Mouse (Mus musculus): ENCODE results near the gene Tanc2. TPM values are rescaled to one million over a fixed set of nuclear protein-coding genes. Genes with fewer than 3 reads are reported as not detected.

The Tanc2 gene
- polyA plus RNA-seq (2012; rRNA removed) = 32.2 and 35.3 TPM in 2 replicates

GRCm38 (mm10) chr11:105589877-105590641, at the start of gene Tanc2:
Gene Tanc2 (plus strand): TSS chr11:105589986.

GRCm38 (mm10) chr11:105952911-105953386, 363.2 kb downstream of the Tanc2 start, which contains the start of gene Cyb561:
Gene Cyb561 (minus strand): TSS chr11:105953336.

GRCm38 (mm10) chr11:105967741-105968574, 378.2 kb downstream of the Tanc2 start, which contains the start of gene Ace:
Gene Ace (plus strand): TSS chr11:105967945.

Other genes starting within 250 kb of the Tanc2 start
- 0.13 and 0.17 TPM in 2 replicates for gene March10, start 133.3 kb upstream of the Tanc2 start, polyA plus RNA-seq (2012; rRNA removed)

Measured in central nervous system, embryonic 14 days (tissue).